Mouse (Mus musculus) regulatory T cell (primary cell): ENCODE measurements around the gene Dlx3.

Experiments used
- in situ Hi-C: fragments of 300-600 bp; cut with MboI, MseI; formaldehyde crosslinking; loops from one replicate; pipeline ENCODE4 v1.15.1; 2025; ENCODE audit warnings: high pct_unique_total_duplicates

Dlx3 gene

DNA sequence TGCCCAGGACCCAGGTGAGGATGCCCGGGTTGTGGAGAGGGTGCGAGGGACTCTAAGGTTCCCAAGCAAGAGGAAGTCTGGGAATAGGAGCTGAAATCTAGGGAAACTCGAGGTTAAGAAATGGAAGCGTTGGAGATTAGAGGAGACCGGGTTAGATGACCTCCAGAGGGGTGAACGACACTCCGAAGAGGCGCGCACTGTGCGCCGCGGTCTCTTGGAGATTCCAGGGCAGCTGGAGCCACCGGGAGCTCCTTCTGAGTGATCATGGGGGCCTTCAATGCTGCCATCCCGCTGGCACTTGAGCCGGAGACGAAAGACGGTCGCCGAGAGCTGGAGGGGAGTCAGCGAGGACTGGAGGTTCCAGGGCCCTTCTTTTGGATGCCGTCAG is 708 bp downstream of the Dlx3 start:
- in situ Hi-C loops, result loop anchor here (5.0 kb wide), 2 partner anchors 112 to 397 kb away; no protein-coding TSS in a partner anchor

DNA sequence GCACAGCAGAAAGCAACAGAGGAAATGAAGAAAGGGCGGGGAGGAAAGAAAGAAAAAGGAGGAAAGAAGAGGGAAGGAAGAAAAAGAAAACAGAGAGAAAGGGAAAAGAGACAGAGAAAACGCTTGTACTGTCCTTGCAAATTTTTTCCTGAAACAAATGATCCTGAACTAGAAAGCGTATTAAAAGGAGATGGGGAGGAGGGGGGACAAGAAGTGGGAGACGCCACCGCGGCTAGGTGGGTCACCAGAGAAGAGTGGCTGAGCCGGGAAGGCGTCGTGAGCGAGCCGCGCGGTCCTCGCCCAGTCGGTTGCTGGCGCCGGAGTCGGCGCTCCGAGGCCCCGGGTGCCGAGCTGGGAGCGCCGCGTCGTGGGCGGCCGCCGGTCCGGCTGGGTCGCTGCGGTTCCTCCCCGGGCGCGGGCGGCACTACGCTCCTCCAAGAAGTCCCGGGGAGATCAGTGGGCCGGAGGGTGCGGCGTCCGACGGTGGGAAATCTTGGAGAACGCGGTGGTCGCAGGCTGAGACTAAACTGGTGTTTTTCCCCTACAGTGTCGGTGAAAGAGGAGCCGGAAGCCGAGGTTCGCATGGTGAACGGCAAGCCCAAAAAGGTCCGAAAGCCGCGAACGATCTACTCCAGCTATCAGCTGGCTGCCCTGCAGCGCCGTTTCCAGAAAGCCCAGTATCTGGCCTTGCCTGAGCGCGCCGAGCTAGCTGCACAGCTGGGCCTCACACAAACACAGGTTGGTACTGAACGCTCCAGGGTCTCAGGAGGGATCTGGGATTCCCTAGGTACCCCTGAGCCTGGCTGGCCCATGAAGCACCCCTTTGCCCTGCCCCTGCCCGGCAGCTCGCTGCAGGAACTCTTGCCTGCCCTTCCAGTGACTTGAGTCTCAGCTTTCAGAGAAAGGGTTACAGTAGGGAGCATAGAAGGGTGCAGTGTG is 1.5 kb downstream of the Dlx3 start:
- in situ Hi-C loops, result loop anchor here (5.0 kb wide), 2 partner anchors 111 to 396 kb away; no protein-coding TSS in a partner anchor

DNA sequence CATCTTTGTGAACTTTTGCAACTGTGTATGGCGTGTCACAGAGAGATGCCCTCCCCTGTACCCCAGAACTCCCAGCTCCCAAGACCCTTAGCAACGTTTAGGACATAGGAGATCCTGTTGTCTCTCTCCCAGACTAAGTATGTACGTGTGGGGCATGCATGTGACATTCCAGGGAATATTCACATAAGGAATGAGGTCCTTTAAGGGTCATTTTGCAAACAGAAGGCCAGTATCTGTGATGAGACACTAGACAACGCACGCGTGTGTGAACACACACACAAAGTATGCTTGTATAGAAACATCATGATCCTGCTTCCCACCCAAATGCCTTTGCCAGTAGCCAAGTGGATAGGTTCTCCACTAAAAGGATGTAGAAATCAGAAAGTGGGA is 2.2 kb downstream of the Dlx3 start:
- in situ Hi-C loops, result loop anchor here (5.0 kb wide), 2 partner anchors 110 to 395 kb away; no protein-coding TSS in a partner anchor

DNA sequence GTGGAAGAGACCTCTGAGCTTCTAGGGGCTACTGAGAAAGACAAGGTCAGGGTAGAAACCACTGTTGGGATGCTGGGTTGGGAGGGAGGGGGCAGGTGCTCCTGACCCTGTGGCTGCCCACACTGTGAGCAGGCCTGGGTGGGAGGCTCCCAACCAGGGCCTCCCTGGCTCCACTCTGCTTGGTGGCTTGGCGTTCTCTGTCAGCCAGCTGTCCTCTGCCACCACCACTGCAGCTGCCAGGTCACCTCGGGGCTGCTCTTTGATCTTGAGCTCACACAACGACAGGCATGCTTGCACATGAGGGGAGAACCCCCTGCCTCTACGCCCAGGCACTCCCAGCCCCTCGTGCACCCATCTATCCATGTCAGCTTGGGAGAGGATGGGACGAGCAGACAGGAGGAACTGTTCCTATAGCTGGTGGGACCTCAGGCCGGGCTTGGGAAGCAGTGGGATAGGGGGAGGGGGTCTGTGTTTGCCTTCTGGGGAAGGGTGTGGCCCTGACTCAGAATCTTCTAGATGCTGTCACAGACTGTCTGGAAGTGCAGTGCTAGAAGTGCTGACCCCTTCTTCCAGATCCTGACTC is 5.5 kb downstream of the Dlx3 start:
- in situ Hi-C loops, result no loop called here

DNA sequence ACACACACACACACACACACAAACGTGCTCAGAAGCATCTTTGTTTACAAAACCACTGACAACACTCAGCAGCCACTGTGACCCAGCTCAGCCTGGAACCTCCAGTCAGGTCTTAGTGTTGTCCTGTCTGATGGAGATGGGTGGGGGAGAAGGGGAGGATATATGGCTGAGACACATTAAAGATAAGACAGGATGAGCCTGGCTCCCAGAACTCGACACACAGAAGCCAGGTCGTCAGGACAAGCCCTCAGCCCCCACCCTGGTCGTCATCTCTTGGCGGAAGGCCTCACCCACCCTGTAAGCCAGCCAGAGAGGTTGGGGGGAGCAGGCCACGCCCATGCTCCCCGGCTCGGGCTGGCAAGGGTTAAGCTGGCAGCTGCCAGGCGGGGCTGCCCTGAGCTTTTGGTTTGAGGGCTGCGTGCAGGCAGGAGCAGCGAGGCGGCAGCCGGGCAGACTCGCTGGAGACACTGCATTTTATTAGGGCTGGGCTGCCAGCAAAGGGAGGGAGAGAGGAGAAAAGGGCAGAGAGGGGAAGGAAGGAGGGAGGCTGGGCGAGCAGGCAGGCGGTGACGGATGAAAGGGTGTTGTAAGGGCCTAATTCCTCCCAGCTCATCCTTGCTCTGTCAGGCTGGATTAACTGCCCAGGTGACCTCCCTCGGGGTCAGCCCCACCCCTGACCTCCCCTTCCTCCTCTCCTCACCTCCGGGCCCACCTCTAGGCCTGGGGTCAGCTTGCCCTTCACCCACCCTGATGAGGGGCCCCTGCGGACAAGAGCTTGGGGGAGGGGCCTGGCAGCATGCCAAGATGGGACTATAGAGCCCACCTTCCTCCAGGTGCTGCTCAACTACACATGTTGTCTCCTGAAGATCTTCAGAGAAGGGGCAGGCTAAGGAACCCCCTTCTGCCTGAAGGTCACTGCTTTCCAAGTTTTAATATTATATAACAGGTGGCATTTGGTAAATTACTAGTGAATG is 6.6 kb downstream of the Dlx3 start:
- in situ Hi-C loops, result no loop called here

DNA sequence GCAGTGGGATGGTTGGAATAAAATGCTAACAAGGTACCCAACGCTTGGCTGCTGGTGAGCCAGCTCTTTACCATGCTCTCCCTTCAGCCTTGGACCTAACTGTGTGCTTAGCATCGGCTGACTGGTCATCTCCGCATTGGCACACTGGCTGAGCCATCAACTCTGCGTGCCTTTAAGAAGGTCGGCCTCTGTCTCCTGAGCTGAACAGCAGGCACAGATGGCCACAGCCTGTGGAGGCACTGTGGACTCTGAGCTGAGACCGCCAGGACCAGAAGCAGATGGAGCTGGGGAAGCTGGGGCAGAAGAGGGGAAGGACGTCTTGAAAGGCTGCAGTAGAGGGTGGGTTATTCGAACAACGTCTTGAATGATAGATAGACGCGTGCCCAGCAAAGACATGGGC is 8.4 kb downstream of the Dlx3 start:
- in situ Hi-C loops, result no loop called here

DNA sequence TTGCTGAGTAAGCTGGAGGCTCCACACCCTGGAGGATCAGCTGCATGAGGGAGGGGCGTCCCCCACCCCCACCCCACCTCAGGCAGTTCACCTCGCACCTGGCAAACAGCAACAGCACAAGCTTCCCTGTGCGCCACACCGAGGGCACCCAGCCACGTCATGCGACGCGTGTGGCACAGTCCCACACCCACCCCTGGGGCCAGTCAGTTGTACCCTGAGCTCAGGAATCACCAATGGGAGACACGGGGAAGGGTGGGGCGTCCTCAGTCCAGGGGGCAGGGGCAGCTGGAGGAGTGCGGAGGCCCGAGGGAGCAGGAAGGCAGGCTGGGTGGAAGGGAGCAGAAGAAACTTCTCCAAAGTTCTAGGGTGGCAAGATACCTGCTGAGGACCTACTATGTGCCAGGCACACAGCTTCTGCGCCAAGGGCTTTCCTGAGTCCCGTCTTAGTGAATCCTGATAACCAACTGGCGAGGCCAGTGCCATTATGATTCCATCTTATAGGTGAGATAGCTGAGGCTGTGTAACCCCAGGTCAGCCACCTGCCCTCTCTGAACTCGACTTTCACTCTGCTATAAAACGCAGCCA is 10.8 kb downstream of the Dlx3 start:
- in situ Hi-C loops, result no loop called here

DNA sequence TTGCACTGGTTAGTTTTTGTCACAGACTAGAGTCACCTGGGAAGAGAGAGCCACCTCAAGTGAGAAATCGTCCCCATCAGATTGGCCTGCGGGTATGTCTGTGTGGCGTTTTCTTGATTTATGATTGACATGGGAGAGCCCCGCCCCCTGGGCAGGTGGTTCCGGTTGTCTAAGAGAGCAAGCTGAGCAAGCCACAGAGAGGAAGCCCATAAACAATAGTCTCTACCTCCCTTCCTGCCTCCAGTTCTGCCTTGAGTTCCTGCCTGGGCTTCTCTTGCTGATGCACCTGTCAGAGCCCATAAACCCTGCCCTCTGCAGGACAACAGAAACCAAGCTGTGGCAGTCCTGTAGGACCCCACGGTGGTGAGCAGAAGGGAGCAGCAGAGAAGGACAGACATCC is 13.4 kb downstream of the Dlx3 start:
- in situ Hi-C loops, result no loop called here

DNA sequence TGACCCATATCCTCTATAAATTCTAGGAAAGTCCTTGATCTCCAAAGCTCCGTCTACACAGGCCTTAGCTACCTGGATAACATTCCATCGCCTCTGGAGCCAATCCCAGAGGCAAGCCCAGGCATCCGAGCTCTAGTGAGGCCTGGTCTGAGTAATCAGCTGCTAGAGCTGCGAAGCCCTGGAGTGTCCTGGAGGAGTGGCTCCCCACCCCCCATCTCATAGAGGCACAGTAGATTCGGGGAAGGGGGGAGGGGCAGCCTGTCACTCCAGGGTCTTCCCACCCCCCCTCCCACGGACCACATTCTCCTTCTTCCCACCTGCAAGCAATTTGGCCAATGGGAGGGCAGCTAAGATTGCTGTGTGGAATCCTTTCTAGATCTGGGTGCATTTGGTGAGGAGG is 17.4 kb downstream of the Dlx3 start:
- in situ Hi-C loops, result no loop called here

DNA sequence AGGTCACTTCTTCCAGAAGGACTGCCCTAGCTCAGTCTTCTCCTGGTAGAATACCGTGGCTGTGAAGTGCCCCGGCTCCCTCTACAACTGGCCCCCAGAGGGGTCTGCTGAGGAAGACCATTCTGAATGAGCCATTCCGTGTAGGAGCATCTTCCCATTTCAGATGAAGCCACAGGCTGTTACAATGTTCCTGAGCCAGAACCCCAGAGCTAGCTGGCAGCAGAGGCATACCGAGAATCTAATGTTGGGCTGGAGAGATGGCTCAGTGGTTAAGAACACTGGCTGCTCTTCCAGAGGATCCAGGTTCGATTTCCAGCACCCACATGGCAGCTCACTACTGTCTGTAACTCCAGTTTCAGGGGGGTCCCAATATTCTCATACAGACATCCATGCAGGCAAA is 20.0 kb downstream of the Dlx3 start:
- in situ Hi-C loops, result no loop called here

DNA sequence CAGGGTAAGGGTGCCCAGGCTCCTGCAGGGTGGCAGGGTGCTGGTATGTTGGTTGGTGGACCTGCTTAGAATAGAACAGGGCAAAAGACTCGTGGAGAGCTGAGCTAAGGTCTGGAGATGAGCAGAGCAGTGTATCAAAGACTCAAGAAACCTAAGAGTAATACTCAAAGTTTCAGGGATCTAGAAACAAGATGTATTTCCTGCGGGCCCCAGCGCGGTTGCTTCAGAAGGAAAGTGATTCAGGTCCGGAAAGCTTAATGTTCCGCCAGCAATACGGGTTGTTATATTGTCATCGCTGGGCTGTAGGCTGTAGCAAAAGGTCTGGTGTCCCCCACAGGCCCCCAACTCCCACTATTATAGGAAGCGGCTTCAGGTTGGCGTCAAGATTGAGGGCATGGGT is 22.3 kb downstream of the Dlx3 start:
- in situ Hi-C loops, result no loop called here

DNA sequence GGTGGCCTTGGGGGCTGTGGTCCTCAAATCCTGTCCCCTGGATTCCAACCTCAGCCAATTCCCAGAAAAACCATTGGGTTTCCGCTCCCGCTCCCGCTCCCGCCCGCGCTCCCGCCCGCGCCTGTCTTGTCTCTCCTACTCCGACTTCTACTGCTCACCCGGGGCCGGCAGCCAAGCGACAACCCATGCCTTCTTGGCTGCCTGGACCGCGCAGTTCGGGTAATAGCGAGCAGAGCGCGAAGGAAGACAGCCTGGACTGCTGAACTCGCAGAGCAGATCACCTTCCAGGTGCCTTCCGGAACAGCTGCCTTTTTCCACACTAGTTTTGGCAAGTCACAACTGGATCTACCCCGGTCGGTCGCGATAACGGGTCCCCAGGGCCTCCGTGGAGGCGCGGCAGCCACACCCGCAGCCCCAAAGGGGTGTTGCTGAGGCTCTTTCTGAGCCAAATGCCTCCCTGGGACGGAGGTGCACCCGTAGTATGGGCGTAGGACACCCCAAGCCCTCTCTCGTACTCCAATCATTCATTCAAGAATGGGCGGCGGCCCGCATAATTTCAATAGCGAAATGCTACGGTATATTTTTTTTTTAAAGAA is 23.2 kb downstream of the Dlx3 start:
- in situ Hi-C loops, result no loop called here

DNA sequence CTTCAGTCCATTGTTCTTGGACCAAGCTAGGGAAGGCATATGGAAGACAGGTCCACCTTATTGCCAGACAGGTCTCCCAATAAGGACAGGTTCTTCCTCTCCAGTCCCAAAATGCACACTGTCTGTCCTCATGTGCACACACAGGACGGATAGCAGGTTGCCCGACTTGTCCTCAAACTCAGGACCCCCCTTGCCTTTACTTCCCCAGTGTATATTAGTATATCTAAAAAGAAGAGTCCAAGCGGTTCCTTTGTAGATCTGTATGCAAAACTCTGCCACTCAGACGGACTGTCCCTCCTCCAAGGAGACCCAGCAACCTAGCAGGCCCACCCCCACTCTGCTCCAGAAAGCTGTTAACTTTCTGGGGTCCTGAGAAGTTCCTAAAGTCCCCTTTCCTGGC is 23.7 kb downstream of the Dlx3 start:
- in situ Hi-C loops, result no loop called here

DNA sequence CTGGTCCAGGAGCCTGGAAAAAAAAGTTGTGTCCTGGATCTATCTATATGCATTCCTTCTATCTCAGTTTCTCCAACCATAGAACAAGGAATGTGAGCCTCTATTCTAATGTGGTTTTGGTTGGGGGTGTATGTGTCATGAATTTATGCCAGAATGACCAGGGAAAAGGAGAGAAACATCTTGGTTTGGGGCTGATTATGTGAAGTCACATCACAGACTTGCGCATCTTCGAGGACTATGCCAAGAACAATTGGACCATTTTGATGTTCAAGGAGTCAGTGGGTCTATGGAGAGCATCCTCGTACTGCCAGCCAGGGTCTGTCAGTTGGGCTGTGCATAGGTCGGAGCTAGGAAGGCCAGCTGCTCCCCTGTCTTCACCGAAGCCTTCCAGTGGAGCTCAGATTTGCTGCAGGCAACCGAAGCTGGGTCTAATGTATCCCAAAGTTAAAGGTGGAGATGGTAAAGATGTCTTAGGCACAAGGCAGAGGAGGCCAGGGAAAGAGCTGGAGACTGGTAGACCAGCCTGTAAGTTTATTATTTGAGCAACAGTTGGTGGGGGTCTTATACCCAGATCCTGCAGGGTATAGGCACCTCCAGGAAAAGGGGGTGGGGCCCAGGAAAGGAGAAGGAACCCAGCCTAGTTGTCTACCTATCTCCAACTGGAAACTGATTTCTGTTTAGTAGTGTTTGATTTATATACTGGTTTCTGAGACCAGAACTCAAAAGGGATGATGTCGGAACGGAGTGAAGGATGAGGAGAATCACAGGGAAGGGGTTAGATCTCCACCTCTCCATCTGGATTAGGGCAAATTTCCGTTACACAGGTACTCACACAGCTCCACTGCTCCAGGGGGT is 24.4 kb downstream of the Dlx3 start:
- in situ Hi-C loops, result no loop called here

DNA sequence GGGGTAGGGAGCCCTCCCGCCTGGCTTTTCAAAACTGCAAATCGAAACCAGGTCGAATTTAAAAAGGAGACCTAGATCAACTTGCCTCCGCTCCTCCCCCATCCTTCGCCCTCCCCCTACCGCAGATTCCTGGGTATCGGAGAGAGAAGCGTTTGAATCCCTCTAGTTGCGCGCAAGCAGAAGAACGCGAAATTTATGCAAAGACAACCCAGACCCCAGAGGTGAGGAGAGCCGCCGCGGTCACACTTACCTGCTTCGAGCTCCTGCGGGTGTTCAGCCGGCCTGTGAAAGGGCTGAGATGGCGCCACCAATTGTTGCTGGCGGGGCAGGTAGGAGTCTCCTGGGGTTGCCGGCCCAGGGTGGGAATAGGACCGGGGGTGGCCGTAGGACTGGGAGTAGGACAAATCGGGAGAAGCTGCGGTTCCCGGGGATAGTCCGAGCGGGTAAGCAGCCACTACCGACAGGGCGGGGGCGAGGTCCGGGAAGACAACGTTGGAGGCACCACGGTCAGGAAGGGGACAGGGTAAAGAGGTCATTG is 25.1 kb downstream of the Dlx3 start:
- in situ Hi-C loops, result no loop called here

DNA sequence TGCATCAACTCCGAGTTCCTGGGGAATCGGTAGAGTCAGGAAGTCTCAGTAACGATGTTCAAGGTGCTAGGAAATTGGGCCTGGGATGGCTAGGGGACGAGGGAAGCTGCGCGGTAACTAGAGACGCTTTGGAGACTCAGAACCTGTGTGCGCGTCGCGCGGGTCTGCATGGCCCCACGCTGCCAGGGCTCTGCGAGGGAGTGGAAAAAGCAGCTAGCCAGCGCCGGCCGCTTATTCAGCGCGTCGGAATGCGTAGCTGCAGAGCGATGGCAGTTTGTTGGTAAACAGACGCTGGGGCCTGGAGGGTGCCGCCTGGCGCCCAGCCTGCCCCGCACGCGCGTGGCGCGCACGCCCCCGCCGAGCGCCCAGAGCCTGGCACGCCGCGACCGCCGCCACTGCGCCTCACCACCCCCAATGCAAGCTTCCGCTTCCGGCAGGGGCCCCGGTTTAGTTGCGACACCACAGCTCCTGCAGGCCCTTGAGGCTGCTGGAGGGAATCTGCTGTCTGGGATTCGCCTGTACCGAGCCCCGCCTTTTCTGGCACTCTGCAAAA is 26.0 kb downstream of the Dlx3 start, which contains the start of gene Dlx4:
TSS of gene Dlx4 (minus strand) at position 413 of the 553 bp plus-strand sequence.
- in situ Hi-C loops, result no loop called here

DNA sequence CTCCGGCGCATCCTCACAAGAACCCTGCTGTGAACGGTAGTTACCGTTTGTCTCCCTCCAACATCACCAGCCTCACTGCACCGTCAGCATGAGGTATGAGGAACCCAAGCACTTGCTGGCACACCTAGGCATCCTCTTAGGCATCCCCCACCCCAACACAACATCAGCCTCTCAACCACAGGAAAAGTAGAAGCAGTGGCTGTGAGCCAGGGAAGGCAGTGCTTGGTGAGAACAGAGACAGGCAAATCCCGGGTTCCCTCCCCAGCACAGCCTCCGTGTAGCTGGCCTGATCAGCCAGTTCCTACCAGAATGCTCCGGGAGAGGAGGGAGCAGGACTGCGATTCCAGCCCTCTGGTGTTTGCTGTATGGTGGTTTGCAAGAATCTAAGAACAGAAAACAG is 28.8 kb downstream of the Dlx3 start:
- in situ Hi-C loops, result no loop called here

DNA sequence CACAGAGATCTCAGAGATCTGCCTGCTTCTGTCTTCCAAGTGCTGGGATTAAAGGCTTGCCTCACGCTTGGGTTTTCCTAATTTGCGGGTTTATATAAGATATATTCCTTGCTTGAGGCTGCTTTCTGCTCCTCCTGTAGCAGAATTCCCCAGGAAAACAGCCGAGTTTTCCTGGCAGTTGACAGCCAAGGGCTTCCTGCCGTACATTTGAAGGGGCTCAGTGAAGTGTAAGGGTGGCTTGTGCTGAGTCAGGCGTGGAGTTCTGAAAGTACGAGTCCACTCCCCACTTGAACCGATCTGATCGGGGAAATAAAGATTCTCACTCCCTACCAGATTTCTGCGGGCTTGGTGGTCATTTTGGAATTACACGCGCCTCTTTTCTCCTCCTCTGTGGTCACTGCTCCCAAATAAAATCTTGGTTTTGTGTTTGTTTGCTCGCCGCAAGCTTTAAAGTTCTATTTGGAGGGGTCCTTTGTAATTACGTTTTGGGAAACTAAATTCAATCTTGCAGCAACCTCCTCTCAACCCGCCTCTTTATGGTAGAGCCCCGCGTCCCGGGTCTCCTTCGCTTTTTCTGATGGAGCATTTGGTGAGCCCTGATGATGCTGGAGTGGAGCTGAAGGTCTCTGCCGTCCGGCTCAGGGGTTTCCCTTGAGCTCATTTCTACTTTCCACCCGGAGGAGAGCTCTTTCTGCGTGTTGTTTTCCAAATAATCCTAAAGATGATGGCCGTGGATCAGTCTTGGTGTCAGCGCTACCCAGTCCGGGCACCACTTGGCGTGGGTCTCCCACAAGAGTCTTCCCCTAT is 29.7 kb downstream of the Dlx3 start:
- in situ Hi-C loops, result no loop called here
